Mouse (Mus musculus) ovary, postnatal 36 days (tissue): ENCODE measurements around the gene Pum1.
A peak's percentile ranks its signal among the peaks of the same experiment; 100 is the strongest.

Source experiments
- DNase-seq: peaks from one replicate; pipeline ENCODE4 v3.0.0; 2022; ENCODE audit warnings: low spot score, mixed read lengths

Pum1 gene

DNA sequence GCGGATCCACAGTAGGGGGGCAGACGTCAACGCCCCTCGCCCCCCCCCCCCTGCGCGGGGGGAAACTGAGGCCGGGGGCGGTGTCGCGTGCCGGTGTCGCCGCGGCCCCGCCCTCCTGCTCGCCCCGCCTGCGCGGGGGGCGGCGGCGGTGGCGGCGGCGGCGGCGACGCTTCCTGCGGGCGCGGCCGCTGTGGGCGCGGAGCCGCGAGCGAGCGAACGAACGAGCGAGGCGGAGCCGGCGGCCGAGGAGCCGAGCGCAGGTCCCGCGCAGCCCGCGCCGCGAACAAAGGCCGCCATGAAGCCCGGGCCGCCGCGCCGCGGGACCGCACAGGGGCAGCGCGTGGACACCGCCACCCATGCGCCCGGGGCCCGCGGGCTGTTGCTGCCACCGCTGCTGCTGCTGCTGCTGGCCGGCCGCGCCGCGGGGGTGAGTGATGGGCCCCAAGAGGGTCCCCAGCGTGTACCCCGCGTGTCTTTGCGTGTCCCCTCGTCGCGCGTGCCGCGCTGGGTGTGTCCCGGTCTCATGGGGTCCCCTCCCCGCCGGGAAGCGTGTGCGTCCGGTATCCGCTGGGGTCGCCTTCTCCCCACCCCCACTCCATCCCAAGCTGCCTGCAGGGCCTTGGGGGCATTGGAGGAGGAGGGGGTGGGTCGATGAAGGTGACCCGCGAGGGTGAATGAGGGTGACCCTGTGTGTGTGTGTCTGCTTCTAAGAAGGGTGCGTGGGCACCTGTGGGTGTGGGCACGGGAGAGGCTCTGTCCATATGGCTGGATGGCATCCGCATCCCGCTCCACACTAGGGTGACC is 129.5 kb downstream of the Pum1 start, which contains the start of gene Sdc3:
TSS of gene Sdc3 (plus strand) at position 162 of the 804 bp plus-strand sequence.
- peak; percentile 53 for DNase-seq

GRCm38 (mm10) chr4:130793180-130793501 is 130.0 kb downstream of the Pum1 start:
- DNase-seq, result no peak

GRCm38 (mm10) chr4:130794771-130795170 is 131.7 kb downstream of the Pum1 start:
- no peak for DNase-seq

DNA sequence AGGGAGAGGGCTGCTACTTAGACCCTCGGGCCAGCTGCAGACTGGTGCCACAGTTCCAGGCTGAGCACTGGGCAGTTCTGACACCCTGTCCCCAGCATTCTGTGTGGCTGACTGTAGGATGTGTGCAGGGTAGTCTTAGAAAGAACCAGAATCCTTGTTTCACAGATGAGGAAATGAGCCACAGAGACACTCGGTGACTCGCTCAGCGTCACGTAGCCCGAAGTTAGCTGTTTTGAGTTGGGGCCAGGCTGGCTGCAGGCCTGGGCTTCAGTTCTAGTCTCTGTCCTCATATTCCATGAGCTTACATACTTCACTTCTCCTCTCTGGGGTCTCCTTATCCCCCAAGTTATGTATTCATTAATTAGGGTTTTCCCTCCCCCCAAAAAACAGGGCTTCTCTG is 132.8 kb downstream of the Pum1 start:
- DNase-seq, result no peak

DNA sequence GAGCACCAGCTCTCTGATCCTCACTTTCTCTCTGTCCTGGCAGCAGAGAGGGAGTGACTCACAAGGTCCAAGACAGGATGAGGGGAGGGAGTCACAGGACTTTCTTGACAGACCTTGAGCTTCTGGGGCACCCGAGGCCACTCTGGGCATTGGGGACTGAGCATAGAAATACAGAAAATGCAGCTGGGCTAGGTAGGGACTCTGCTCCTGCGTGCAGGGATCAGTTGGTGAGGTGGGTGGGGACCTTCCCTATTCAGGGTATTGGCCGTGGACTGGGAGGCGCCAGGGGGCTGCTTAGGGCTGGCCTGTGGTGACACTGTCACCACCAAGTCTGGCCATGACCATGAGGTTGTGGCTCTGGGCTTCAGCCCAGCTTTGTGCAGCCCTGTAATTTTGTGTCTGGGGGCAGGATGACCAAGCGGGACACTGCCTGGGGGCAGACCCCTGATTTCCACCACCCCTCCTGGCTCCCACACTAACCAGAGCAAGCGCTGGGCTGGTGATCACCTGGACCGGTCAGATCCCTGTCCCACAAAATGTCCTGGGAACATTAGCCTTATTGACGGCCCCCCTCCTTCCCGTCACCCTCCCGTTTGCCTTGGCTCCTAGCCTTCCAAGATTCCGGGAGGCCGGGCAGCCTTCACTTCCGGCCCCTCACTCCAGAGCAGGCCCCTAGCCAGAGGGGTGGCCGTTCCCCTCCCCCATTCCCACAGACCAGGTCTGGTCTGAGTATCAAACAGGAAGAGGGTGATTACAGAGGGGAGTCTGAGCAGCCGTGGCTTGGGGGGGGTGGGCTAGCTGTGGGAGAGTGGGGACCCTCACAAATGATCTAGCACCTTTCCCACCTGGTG is 134.3 kb downstream of the Pum1 start:
- DNase-seq, result no peak

DNA sequence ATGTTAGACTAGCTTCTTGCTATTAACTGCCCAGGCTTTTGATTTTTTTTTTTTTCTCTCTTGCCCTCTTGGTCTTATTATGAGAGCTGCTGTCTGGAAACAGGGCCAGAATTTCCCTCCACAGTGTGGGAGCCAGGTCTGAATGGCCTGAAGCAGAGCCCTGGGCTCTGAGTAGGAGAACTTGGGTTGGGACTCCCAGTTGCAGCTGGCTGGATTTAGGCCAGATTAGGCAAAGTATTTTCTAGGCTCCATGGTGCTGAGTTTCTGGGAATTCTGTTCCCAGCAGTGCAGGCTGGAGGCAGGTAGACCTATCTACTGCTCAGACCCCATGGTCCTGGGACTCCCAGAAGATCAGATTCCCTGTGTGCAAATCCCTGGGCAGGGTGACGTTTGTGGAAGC is 135.3 kb downstream of the Pum1 start:
- DNase-seq, result no peak

DNA sequence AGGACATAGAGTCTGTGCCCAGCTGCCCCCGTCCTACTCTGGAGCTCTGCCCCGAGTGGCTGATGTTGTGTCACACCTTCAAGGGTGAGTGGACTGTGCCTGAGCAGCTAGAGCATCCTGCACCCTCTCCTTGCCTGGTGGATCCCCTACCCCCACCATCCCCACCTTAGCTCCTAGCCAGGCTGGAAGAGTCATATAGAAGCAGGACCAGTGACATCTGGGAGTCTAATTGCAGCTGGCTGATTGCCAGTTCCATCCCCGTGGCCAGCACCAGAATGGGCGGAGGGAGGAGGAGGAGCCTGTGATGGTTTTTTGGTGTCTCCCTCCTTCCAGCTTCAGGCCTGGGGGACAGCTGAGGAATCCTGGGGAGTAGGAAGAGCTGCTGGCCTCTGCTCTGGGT is 136.0 kb downstream of the Pum1 start:
- DNase-seq, result peak; percentile 30

GRCm38 (mm10) chr4:130799582-130799981 is 136.5 kb downstream of the Pum1 start:
- DNase-seq, result no peak

DNA sequence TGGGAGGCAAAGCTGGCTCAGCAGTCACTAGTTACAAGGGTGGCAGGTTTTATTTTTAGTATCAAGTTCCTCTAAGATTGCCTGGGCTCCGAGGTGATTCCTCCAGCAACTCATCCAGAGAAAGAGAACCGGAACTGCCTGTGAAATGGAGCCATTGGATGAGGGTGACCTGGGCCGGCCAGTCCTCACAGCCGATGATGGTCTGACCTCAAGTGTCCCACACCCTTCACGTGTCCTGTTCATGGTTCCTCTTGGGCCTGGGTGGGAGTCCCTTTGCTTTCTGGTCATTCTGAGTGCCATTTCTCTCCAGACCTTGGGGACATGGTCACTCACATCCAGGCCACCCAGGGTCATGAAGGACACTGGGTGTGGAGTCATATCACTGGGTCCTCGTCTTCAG is 137.0 kb downstream of the Pum1 start:
- DNase-seq, result no peak

DNA sequence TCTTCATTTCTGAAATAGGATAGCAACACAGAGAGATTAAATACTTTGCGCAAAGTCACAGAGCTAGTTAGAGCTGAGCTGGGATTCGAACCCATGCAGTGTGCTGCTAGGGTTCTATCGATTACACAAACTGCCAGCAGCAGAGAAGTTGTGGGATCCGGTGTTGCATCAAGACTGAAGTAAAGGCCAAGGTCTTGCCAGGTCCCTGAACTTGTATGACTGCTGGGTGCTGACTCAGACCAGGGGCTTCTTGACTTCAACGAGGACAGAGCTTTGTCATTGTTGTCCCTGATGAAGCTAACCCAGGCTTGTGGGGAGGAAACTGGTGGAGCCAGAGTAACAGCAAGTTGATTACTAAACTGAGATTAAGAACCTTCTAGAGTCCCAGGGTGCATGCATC is 138.1 kb downstream of the Pum1 start:
- no peak for DNase-seq

DNA sequence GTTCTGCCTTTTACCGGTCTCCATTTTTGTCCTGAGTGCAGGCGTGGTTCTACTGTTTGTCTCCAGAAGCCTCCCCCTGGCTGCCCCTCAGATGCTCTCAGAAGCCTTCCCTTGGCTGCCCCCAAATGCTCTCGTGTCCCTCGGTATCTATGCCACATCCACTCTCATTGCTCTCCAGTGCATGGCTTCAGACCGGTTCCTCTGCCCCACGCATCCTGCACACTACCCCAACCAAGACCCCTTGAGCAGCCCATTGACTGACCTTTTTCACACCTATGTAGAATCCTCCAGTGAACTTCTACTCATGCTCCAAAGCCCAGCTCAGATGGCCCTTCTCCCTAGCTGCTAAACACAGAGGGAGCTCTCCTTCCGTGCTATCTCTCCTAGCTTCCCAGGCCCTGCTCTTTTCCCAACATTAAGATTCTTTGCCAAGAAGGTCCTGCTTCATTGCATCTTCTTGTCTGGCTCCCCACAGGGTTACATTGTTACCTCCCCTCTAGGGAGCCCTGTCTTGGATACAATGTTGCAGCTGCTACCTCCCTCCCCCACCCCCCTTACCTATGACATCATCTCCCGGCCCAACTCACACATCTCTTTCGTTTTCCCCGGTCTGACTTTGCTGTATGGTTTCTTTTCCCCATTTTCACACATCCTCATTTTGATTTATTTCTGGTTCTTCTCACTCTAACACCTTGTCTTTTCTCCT is 138.7 kb downstream of the Pum1 start:
- no peak for DNase-seq

DNA sequence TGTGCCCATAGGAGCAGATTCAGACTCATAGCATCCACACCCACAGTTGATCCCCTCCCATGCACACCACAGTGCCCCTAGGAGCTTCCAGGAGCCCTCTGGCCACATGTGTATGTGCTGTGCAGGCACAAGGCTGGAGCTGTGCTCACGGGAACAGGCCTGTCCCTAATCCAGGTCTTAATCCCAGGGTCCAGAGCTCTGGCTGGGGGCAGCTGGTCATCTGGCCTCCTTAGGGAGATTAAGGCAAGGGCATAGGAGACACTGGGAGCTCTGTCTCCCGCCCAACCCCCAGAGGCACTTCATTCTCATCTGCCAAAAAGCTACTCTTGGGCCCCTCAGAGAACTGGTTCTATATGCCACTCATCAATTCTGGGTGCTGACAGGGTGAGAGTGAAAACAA is 140.5 kb downstream of the Pum1 start:
- no peak for DNase-seq

DNA sequence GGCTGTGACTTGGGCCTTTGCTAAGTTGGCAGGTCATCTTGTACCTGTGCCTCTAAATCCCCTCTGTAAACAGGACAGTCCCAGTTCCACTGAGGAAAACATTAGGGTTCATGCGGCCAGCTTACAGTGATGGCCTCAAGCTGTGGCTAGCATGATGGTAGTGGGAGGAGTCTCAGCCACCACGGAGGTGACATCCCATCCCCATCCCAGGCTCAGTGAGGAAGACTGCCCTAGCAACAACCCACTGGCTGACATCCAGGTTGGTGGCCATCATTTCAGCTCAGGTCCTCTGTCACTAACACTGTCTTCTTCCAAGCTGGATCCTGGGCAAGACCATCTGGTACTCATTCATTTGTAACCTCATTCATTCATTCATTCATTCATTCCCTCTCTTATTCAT is 141.2 kb downstream of the Pum1 start:
- DNase-seq, result no peak

- peak; percentile 32 for DNase-seq
Observed at GRCm38 (mm10) chr4:130804771-130805361, 141.7 kb downstream of the Pum1 start.

DNA sequence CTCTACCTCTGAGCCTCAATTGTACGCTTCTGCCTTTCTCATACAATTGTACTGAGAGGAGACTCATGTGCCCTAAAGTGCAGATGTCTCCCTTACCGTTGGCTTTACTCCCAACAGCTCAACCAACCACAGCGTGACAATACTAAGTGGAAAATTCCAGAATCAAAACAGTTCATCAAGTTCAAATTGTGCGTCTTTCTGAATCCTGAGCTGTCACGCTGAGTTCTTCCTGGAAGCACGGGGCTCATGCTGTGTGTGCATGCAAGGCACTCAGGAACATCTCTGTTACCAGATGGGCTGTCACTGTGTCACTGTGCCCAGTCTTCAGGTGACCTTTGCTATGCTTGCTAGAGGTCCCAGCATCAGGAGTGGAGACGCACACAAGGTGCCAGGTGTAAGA is 142.6 kb downstream of the Pum1 start:
- no peak for DNase-seq

- DNase-seq, result no peak
Observed at GRCm38 (mm10) chr4:130806746-130807145, 143.6 kb downstream of the Pum1 start.

- peak; percentile 29 for DNase-seq
Observed at GRCm38 (mm10) chr4:130809784-130810183, 146.7 kb downstream of the Pum1 start.

GRCm38 (mm10) chr4:130810845-130811244 is 147.7 kb downstream of the Pum1 start:
- no peak for DNase-seq

- no peak for DNase-seq
Observed at GRCm38 (mm10) chr4:130811385-130811784, 148.3 kb downstream of the Pum1 start.

DNA sequence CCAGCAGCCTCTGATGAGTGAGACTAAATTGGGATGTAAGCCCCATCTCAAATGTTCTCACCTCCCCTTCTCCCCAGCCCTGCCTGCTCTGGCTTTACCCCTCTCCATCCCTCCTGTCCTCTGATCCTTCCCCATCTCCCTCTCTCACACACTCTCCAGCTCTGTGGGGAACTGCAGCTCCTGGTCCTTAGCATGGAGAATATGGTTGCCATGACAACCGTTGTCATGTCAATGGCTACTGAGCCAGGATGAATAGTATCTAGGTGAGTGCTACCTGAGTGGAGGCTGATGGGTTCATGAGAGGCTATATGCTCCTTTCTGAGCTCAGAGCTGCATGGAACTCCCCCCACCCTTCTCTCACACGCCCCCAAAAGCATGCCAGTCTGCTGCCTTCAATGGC is 150.8 kb downstream of the Pum1 start:
- DNase-seq, result no peak

- no peak for DNase-seq
Observed at GRCm38 (mm10) chr4:130814742-130815330, 151.7 kb downstream of the Pum1 start.

GRCm38 (mm10) chr4:130815860-130816259 is 152.7 kb downstream of the Pum1 start:
- no peak for DNase-seq
